Mouse (Mus musculus) thymus, adult 2 months (tissue): ENCODE results near the gene Ddx54.

ENCODE experiments used
- CTCF ChIP-seq: fragments of 200-500 bp; IDR thresholded peaks from 2 replicates; pipeline ENCODE4 v1.5.1; 2012; ENCODE audit warnings: mild to moderate bottlenecking, control low read depth, low read length, moderate library complexity, borderline replicate concordance; ENCODE audit not compliant: control insufficient read depth, poor library complexity, insufficient read depth; ENCODE audit errors: extremely low read depth
- POLR2A ChIP-seq: fragments of 200-500 bp; IDR thresholded peaks from 2 replicates; pipeline ENCODE4 v1.6.1; 2012; ENCODE audit warnings: mild to moderate bottlenecking, low read length, control low read depth, moderate library complexity; ENCODE audit not compliant: control insufficient read depth, poor library complexity, insufficient read depth; ENCODE audit errors: extremely low read depth

DNA sequence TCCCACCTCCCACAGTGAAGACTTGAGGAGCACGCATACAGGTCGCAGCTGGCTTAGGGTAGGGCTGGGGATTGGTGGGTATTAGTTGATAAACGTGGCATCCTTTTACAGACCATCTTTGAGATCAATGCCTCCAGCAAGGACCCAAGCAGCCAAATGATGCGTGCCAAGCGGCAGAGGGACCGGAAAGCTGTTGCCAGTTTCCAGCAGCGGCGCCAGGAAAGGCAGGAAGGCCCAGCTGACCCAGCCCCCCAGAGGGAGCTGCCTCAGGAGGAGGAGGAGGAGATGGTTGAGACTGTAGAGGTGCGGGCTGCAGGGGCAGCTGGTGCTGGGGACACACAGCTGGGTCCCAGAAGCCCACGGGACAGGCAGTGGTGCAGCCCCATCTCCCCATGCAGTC is 11.9 kb downstream of the Ddx54 start:
- TF ChIP-seq CTCF (no peak), POLR2A (no peak)
